Mouse (Mus musculus): ENCODE measurements around the gene Ryr2.
"Not testable (repeated sequence)": the region's sequence is repeated elsewhere in the genome, so short reads cannot be mapped to it uniquely, and the experiment has no call there.

The Ryr2 gene

DNA sequence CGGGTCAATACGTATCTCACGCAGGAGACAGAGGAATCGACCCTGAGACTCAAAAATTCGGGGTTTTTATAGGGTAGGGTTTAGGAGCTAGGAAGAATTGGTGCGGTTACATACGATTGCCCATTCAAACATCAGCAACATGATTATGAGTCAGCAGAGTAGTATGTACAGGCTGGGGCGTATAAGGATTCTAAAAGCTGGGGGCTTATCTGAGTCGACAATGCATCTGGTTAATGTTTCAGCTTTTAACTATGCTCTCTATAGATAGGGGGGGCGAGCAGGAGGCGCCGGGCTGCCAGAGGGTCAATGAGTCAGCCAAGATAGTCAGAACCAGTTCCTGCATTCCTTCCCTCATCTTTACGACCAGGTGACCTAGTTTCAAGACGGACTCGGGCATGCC, 557.6 kb downstream of the Ryr2 start:
- DNase-seq (ENCODE audit: low read depth, low spot score), result not testable (repeated sequence)

DNA sequence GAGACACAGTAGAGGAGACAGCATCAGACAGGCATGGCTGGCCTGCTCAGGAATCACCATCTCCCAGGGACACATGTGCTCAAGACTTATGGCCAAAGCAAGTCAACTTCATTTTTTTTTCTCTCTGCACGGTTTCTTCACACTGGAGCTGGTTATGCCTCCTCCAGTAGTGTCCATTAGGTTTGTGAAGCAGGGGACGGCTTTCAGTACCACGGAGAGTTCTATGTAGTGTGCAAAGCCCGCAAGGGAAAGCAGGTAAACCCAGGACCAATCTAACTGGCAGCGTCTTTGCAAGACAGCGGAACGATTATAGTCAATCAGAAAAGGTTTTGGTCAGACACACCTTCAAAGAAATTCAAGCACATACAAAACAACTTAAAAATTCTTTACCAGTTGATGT, 560.9 kb downstream of the Ryr2 start:
- DNase-seq (ENCODE audit: low read depth, low spot score), result no peak

DNA sequence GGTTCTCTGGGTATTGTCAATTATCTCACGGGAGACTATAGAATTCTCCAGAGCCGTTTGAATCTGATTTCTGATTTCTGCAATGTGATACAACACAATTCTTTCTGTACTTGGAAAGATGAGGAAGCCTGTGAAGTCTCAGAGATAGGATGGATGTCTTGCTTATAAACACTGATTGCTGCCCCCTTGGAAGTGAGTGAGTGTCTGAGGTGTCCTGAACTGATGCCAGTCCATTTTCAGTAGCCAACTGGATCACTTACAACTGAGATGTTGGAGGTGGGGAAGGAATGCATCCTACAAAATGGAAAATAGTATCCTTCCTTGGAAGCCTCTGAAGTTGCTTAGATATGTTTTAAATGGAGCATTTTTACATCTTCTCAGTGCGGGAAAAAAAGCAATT, 564.2 kb downstream of the Ryr2 start:
- DNase-seq (ENCODE audit: low read depth, low spot score), result no peak

DNA sequence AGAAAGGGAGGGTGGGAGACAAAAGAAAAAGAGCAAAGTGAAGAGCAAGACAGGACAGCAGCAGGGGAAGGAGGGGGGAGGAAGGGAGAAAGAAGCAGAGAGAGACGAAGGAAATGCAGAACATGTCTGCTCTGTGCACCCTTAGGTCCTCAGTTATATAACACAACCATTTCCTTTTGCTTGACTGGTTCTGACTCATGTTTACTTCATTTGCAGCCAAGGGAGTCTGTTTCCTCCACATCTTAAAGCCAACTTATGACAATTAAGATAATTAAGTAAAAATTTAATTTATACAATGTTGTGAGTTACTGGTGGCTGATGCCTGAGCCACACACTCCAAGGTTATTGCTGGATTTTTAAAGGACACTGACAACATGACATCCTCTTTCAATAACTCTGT, 569.9 kb downstream of the Ryr2 start:
- DNase-seq (ENCODE audit: low read depth, low spot score), result no peak

DNA sequence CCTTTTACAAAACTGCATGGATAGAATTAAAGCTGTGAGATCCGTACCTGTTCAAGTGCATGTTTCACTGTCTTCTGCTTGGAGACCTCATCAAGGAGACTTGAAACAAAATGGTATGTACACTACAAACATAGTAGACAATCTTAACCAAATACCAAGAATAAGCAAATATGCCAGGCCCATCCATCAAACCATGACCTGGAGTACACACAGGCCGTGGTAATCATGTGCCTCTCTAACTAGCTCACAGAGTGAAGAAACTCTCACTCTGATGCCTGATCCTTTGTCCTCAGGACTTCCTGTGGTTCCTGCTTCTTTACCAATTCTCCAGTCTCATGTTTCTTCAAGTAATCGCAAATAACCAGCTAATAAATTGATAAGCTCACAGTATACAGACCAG, 570.9 kb downstream of the Ryr2 start:
- no peak for DNase-seq (ENCODE audit: low read depth, low spot score)

DNA sequence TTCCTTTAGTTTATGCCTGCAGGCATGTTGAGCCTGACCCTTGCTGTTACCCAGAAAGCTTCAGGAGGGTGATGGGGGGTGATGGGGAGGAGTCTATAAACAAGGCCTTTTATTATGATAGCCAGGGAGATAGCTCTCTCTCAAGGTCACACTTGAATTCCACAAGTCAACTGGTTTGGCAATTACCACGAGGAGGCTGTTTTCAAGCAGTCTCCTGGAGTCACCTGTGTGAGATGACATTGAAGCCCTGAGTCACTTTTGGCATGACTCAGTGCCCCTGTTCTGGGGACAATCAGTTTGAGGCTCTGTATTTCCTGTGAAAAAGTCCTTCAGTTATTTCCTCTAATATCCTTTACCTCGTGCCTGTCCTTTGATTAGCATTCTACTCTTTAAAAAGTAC, 573.5 kb downstream of the Ryr2 start:
- no peak for DNase-seq (ENCODE audit: low read depth, low spot score)

DNA sequence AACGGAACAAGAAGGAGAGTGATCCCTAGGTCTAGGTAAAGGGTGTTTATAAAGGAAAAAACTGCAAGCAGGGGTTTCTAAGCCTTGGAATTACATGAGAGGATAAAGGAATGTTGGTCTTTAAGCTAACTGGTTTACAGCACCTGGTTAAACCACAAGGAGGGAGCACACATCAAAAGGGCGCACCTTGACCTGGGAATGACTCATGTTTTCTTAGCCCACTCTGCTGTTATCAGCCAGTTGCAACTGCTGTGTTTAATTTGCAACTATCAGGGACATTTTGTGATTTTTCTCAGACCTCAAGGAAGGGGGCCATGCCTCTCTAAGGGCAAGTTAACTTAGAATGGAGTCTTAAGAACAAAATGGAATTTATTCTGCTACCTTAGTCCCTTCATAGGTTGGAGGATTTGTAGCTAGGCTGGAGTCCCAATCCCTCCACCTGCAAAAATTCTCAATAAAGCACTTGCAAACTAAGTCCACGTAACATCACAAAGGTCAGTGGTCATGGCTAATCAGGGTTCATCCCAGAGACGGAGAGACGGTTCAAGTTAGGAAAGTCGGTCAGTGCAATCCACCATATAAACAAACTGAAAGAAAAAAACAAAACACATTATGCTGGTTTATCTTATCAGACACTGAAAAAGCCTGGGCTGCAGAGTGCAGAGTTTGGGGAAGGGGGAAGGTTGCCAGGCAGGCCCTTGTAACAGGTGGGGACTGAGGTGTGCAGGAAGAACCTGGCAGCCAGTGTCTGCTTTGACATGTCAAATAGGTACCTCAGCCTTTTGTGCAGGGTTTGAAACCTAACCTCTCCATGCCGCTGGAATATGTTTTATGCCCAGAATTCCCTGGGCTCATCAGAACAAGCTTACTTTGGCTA, 574.5 kb downstream of the Ryr2 start:
- DNase-seq (ENCODE audit: low read depth, low spot score), result no peak

DNA sequence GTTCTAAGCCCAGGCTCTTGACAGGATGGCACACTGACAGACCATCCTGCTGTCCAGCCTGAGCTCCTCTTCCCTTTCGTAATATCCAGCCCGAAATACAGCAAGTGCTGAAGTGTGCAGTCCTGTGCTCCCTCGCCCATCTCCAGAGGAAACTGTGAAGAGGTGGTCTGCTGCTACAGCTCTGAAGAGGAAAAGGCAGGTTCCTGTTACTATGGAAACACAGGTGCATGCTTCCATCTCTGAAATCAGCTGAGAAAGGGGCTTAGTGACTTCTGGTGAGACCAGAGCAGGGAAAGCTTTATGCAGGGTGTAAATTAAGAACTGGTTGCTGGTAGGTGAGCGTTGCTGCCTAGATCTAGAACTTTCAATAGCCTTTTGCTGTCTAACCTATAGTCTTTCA, 583.1 kb downstream of the Ryr2 start:
- no peak for DNase-seq (ENCODE audit: low read depth, low spot score)

DNA sequence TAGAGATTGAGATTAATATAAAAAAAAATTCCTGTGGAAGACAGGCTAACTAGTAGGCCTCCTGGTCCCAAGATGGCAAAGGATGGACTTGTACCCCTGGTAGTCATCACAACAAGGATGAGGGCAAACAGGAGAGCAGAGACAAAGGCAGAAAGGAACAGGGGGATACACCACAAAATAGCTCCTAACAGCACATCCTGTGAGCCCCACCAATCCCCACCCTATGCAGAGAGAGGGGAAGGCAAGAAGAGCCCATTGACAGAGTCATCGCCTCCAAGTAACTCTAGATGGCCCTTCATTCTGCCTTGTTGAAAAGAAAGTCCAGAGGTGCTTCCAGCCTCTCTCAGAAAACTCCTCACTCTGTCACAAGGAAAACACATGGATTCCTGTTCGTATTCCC, 586.0 kb downstream of the Ryr2 start:
- DNase-seq (ENCODE audit: low read depth, low spot score), result no peak

DNA sequence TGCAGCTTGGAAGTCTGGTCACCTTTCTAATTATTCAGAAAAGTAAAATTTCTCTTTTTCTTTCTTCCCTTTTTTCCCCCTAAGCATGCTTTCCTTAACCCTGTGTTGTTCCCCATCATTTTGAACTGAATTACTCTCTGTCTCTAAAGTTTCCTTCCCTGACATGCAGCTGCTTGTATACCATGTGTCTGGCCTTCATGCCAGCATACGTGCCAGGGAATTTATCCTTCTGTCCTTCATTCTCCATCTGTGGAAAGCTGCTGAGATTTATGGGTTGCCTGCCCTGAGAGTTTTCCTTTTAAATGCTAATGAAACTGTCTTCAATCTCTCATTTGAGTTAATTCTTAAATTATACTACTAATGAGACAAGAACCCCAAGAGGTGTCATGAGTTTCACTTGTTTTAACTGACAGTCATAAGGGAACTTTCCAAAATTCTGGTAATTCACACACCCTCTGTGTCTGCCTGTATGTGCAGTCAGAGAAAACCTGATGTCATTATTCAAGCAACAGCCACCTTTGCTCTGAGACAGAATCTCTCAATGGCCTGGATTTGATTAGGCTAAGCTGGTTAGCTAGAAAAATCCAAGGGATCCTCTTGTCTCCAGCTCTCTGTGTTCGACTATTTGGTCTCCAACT, 595.1 kb downstream of the Ryr2 start:
- DNase-seq (ENCODE audit: low read depth, low spot score), result no peak
